21 mouse cellular contexts compared by ENCODE assay signal in genomic region chr19:10232327-10233017, GRCm38 (mm10). TPM values are rescaled to one million over a fixed set of nuclear protein-coding genes. Genes with fewer than 3 reads are reported as not detected.
DNase-seq lines count a peak whose midpoint lies in the region; ATAC-seq and TF ChIP-seq lines count a peak whose summit lies in the region.
"Had no signal": no experiment of that assay in that cellular context is flagged by ENCODE, and none has a peak within 500 bp of the region (broad histone marks: within the 10 kb centered on the region; RNA-seq: fewer than 3 reads in every experiment).

No protein-coding gene starts in this region.

- no peak for TF ChIP-seq CTCF in hindbrain, postnatal 0 days (IDR thresholded peaks at IDR 0.05; ENCODE audit: low read depth)
- TF ChIP-seq CTCF in liver, postnatal 0 days (IDR thresholded peaks at IDR 0.05; ENCODE audit: low read depth): no peak

- no peaks in the 10 kb centered on the region for H3K27me3 ChIP-seq in hindbrain, postnatal 0 days (ENCODE audit: insufficient read depth, low read length)
- H3K27me3 ChIP-seq in hindbrain, embryonic 14.5 days (ENCODE audit: control insufficient read depth, insufficient read depth, low read length): peaks cover 7% of the 10 kb centered on the region
- H3K27me3 ChIP-seq in liver, embryonic 11.5 days (replicated peaks; ENCODE audit: control insufficient read depth, insufficient read depth, low read length): no peaks in the 10 kb centered on the region
- no peaks in the 10 kb centered on the region for H3K27me3 ChIP-seq in liver, postnatal 0 days (ENCODE audit: insufficient read depth, low read length)
- no peaks in the 10 kb centered on the region for H3K27me3 ChIP-seq in limb, embryonic 11.5 days (ENCODE audit: control insufficient read depth, insufficient read depth, low read length)

- H3K4me1 ChIP-seq in hindbrain, postnatal 0 days (ENCODE audit: insufficient read depth, low read length): no peaks in the 10 kb centered on the region
- no peaks in the 10 kb centered on the region for H3K4me1 ChIP-seq in hindbrain, embryonic 14.5 days (replicated peaks; ENCODE audit: control insufficient read depth, insufficient read depth, low read length)
- peaks cover 33% of the 10 kb centered on the region for H3K4me1 ChIP-seq in liver, embryonic 11.5 days (replicated peaks; ENCODE audit: control insufficient read depth, insufficient read depth, low read length)
- peaks cover 10% of the 10 kb centered on the region for H3K4me1 ChIP-seq in liver, postnatal 0 days (ENCODE audit: insufficient read depth)
- peaks cover 24% of the 10 kb centered on the region for H3K4me1 ChIP-seq in limb, embryonic 11.5 days (ENCODE audit: control insufficient read depth, insufficient read depth, low read length)

- H3K9ac ChIP-seq in hindbrain, postnatal 0 days (replicated peaks; ENCODE audit: low read length): no peak overlapping the region
- no peak overlapping the region for H3K9ac ChIP-seq in hindbrain, embryonic 14.5 days
- H3K9ac ChIP-seq in liver, embryonic 11.5 days (ENCODE audit: low read depth, low read length): no peak overlapping the region
- H3K9ac ChIP-seq in liver, postnatal 0 days (replicated peaks): no peak overlapping the region
- peak overlapping the region; percentile 27; the same call in 1 of the 2 replicates for H3K9ac ChIP-seq in limb, embryonic 11.5 days (ENCODE audit: low read length)
- H3K9ac ChIP-seq: lung, embryonic 14.5 days had no signal

- no peak for TF ChIP-seq EP300 in liver, postnatal 0 days (IDR thresholded peaks at IDR 0.05; ENCODE audit: low read depth)

- DNase-seq in cerebellum, adult 11-12 months: peak; percentile 26
- no peak for DNase-seq in hindbrain, postnatal 0 days (ENCODE audit: low spot score)
- no peak for DNase-seq in hindbrain, embryonic 14.5 days (ENCODE audit: low spot score)
- DNase-seq in liver, embryonic 11.5 days (ENCODE audit: low spot score): no peak
- no peak for DNase-seq in liver, postnatal 0 days
- peak; percentile 58 for DNase-seq in limb, embryonic 11.5 days (ENCODE audit: low spot score)
- DNase-seq in T-cell, adult 2 months (ENCODE audit: low spot score): no peak
- DNase-seq: cerebellum, adult 11 months; kidney, adult 8-10 months; kidney, postnatal 25 days; lung, embryonic 14.5 days; lung, postnatal 4 days; right cerebral cortex, postnatal 25 days had no signal

- H3K9me3 ChIP-seq in hindbrain, postnatal 0 days (ENCODE audit: low read length): no peaks in the 10 kb centered on the region
- no peaks in the 10 kb centered on the region for H3K9me3 ChIP-seq in hindbrain, embryonic 14.5 days (ENCODE audit: control insufficient read depth, low read length)
- no peaks in the 10 kb centered on the region for H3K9me3 ChIP-seq in liver, embryonic 11.5 days (ENCODE audit: control insufficient read depth, low read length)
- no peaks in the 10 kb centered on the region for H3K9me3 ChIP-seq in liver, postnatal 0 days (ENCODE audit: low read length)
- H3K9me3 ChIP-seq in limb, embryonic 11.5 days (ENCODE audit: control insufficient read depth, low read length): no peaks in the 10 kb centered on the region

- no peak overlapping the region for H3K4me3 ChIP-seq in hindbrain, postnatal 0 days (ENCODE audit: low read length)
- no peak overlapping the region for H3K4me3 ChIP-seq in hindbrain, embryonic 14.5 days (replicated peaks; ENCODE audit: low read length)
- H3K4me3 ChIP-seq in liver, embryonic 11.5 days (ENCODE audit: low read depth, low read length): no peak overlapping the region
- H3K4me3 ChIP-seq in liver, postnatal 0 days (ENCODE audit: low read depth, low read length): no peak overlapping the region
- no peak overlapping the region for H3K4me3 ChIP-seq in limb, embryonic 11.5 days (ENCODE audit: low read depth, low read length)
- H3K4me3 ChIP-seq: erythroblast, embryonic 14.5 days had no signal

- ATAC-seq in cerebellum, adult (ENCODE audit: insufficient number of reproducible peaks, low FRiP score, low TSS enrichment): no peak
- 0 out of 2 replicates have a peak, but pooled peaks have one; percentile 21 for ATAC-seq in hindbrain, postnatal 0 days
- no peak for ATAC-seq in hindbrain, embryonic 14.5 days (ENCODE audit: low FRiP score)
- ATAC-seq in liver, embryonic 11.5 days (replicated peaks; ENCODE audit: low FRiP score): no peak
- no peak for ATAC-seq in liver, postnatal 0 days
- 0 out of 2 replicates have a peak, but pooled peaks have one; percentile 4 for ATAC-seq in limb, embryonic 11.5 days (ENCODE audit: insufficient number of reproducible peaks, low FRiP score, low TSS enrichment, low read depth)
- ATAC-seq: CD4-positive, CD25-positive, alpha-beta regulatory T cell, adult 4 months; forebrain, embryonic 16.5 days; hindbrain, embryonic 16.5 days; Patski had no signal

- no peaks in the 10 kb centered on the region for H3K36me3 ChIP-seq in hindbrain, postnatal 0 days (ENCODE audit: insufficient read depth, low read length)
- H3K36me3 ChIP-seq in hindbrain, embryonic 14.5 days (replicated peaks; ENCODE audit: control insufficient read depth, insufficient read depth): no peaks in the 10 kb centered on the region
- H3K36me3 ChIP-seq in liver, embryonic 11.5 days (ENCODE audit: control insufficient read depth, insufficient read depth, low read length): no peaks in the 10 kb centered on the region
- no peaks in the 10 kb centered on the region for H3K36me3 ChIP-seq in liver, postnatal 0 days (replicated peaks; ENCODE audit: insufficient read depth, low read length)
- no peaks in the 10 kb centered on the region; the same call in 1 of the 2 replicates for H3K36me3 ChIP-seq in limb, embryonic 11.5 days (ENCODE audit: control insufficient read depth, insufficient read depth, low read length)

- H3K27ac ChIP-seq in hindbrain, postnatal 0 days: no peak overlapping the region
- no peak overlapping the region for H3K27ac ChIP-seq in hindbrain, embryonic 14.5 days
- peak overlapping the region; percentile 34 for H3K27ac ChIP-seq in liver, embryonic 11.5 days (ENCODE audit: low read depth, low read length)
- H3K27ac ChIP-seq in liver, postnatal 0 days (ENCODE audit: low read depth): no peak overlapping the region
- 0 out of 2 replicates have a peak overlapping the region, but pooled peaks have one; percentile 6 for H3K27ac ChIP-seq in limb, embryonic 11.5 days (replicated peaks; ENCODE audit: low read depth, low read length)

- no peak overlapping the region for H3K4me2 ChIP-seq in hindbrain, postnatal 0 days (ENCODE audit: low read depth, low read length)
- H3K4me2 ChIP-seq in hindbrain, embryonic 14.5 days (replicated peaks): no peak overlapping the region
- H3K4me2 ChIP-seq in liver, embryonic 11.5 days: no peak overlapping the region
- H3K4me2 ChIP-seq in liver, postnatal 0 days (ENCODE audit: low read depth, low read length): no peak overlapping the region
- H3K4me2 ChIP-seq in limb, embryonic 11.5 days (ENCODE audit: low read depth, severe bottlenecking): no peak overlapping the region
- H3K4me2 ChIP-seq: lung, embryonic 14.5 days; midbrain, embryonic 11.5 days had no signal

- WGBS in hindbrain, postnatal 0 days: 40% methylated on average over 9 of the region's 9 CpGs
- 39% methylated on average over 9 of the region's 9 CpGs for WGBS in hindbrain, embryonic 14.5 days
- WGBS in liver, embryonic 11.5 days: 43% methylated on average over 9 of the region's 9 CpGs
- 61% methylated on average over 9 of the region's 9 CpGs for WGBS in liver, postnatal 0 days (ENCODE audit: insufficient replicate concordance)
- WGBS in limb, embryonic 11.5 days: 21% methylated on average over 9 of the region's 9 CpGs

RNA-seq across cellular contexts. Expression of gene Myrf, which starts 8.1 kb away (rescaled TPM):
- 5.1 and 5.9 TPM in 2 replicates for total RNA-seq in hindbrain, postnatal 0 days (2014; rRNA removed)
- 1.7 and 2.0 TPM in 2 replicates for polyA plus RNA-seq in hindbrain, postnatal 0 days (2015; fragmentation: Nextera tagmentation; extraction: Ambion mirVana)
- polyA plus RNA-seq in hindbrain, embryonic 14.5 days (2014; fragmentation: Nextera tagmentation; extraction: Ambion mirVana): 1.1 and 1.3 TPM in 2 replicates
- polyA plus RNA-seq in liver, embryonic 11.5 days (2014; fragmentation: Nextera tagmentation; extraction: Ambion mirVana): 23.8 and 24.1 TPM in 2 replicates
- polyA plus RNA-seq in liver, postnatal 0 days (2015; fragmentation: Nextera tagmentation; extraction: Ambion mirVana): 2.1 and 2.5 TPM in 2 replicates
- 4.4 and 4.6 TPM in 2 replicates for polyA plus RNA-seq in limb, embryonic 11.5 days (2014; fragmentation: Nextera tagmentation; extraction: Ambion mirVana)
- total RNA-seq: gastrocnemius, adult 18-20 months had no signal

RNA-seq across cellular contexts. Expression of gene Fen1, which starts 28.5 kb away (rescaled TPM):
- 26.5 and 30.5 TPM in 2 replicates for total RNA-seq in hindbrain, postnatal 0 days (2014; rRNA removed)
- 28.4 and 30.2 TPM in 2 replicates for polyA plus RNA-seq in hindbrain, postnatal 0 days (2015; fragmentation: Nextera tagmentation; extraction: Ambion mirVana)
- 24.2 and 24.8 TPM in 2 replicates for polyA plus RNA-seq in hindbrain, embryonic 14.5 days (2014; fragmentation: Nextera tagmentation; extraction: Ambion mirVana)
- 215 and 236 TPM in 2 replicates for polyA plus RNA-seq in liver, embryonic 11.5 days (2014; fragmentation: Nextera tagmentation; extraction: Ambion mirVana)
- polyA plus RNA-seq in liver, postnatal 0 days (2015; fragmentation: Nextera tagmentation; extraction: Ambion mirVana): 59.4 and 67.0 TPM in 2 replicates
- 135 and 140 TPM in 2 replicates for polyA plus RNA-seq in limb, embryonic 11.5 days (2014; fragmentation: Nextera tagmentation; extraction: Ambion mirVana)

RNA-seq across cellular contexts. Expression of gene Tmem258, which starts 28.7 kb away (rescaled TPM):
- 73.3 and 98.1 TPM in 2 replicates for total RNA-seq in hindbrain, postnatal 0 days (2014; rRNA removed)
- polyA plus RNA-seq in hindbrain, postnatal 0 days (2015; fragmentation: Nextera tagmentation; extraction: Ambion mirVana): 312 and 324 TPM in 2 replicates
- polyA plus RNA-seq in hindbrain, embryonic 14.5 days (2014; fragmentation: Nextera tagmentation; extraction: Ambion mirVana): 324 and 357 TPM in 2 replicates
- 472 and 478 TPM in 2 replicates for polyA plus RNA-seq in liver, embryonic 11.5 days (2014; fragmentation: Nextera tagmentation; extraction: Ambion mirVana)
- 183 and 195 TPM in 2 replicates for polyA plus RNA-seq in liver, postnatal 0 days (2015; fragmentation: Nextera tagmentation; extraction: Ambion mirVana)
- polyA plus RNA-seq in limb, embryonic 11.5 days (2014; fragmentation: Nextera tagmentation; extraction: Ambion mirVana): 419 and 442 TPM in 2 replicates

RNA-seq across cellular contexts. Expression of gene Fads1, which starts 49.8 kb away (rescaled TPM):
- total RNA-seq in hindbrain, postnatal 0 days (2014; rRNA removed): 198 and 208 TPM in 2 replicates
- 148 and 151 TPM in 2 replicates for polyA plus RNA-seq in hindbrain, postnatal 0 days (2015; fragmentation: Nextera tagmentation; extraction: Ambion mirVana)
- 148 and 156 TPM in 2 replicates for polyA plus RNA-seq in hindbrain, embryonic 14.5 days (2014; fragmentation: Nextera tagmentation; extraction: Ambion mirVana)
- polyA plus RNA-seq in liver, embryonic 11.5 days (2014; fragmentation: Nextera tagmentation; extraction: Ambion mirVana): 113 and 121 TPM in 2 replicates
- polyA plus RNA-seq in liver, postnatal 0 days (2015; fragmentation: Nextera tagmentation; extraction: Ambion mirVana): 88.0 and 97.1 TPM in 2 replicates
- polyA plus RNA-seq in limb, embryonic 11.5 days (2014; fragmentation: Nextera tagmentation; extraction: Ambion mirVana): 138 and 145 TPM in 2 replicates

Comparison
In these comparisons a context has a peak if more than half of its experiments do, and no peak if none do; other contexts are left out.
1. ATAC-seq: peak in hindbrain, postnatal 0 days (single experiment) and limb, embryonic 11.5 days (single experiment); none in cerebellum, adult (single experiment), hindbrain, embryonic 14.5 days (single experiment), liver, embryonic 11.5 days (single experiment) and liver, postnatal 0 days (single experiment).
2. H3K27ac ChIP-seq: peak in liver, embryonic 11.5 days (single experiment) and limb, embryonic 11.5 days (single experiment); none in hindbrain, postnatal 0 days (single experiment), hindbrain, embryonic 14.5 days (single experiment) and liver, postnatal 0 days (single experiment).
3. DNase-seq: peak in cerebellum, adult 11-12 months (single experiment) and limb, embryonic 11.5 days (single experiment); none in hindbrain, postnatal 0 days (single experiment), hindbrain, embryonic 14.5 days (single experiment), liver, embryonic 11.5 days (single experiment), liver, postnatal 0 days (single experiment) and T-cell, adult 2 months (single experiment).